ENCODE assay signal across 9 mouse cellular contexts in genomic region chr6:4488966-4489365, GRCm38 (mm10). TPM values are rescaled to one million over a fixed set of nuclear protein-coding genes. Genes with fewer than 3 reads are reported as not detected.
DNase-seq lines count a peak whose midpoint lies in the region; ATAC-seq and TF ChIP-seq lines count a peak whose summit lies in the region.
"Had no signal": no experiment of that assay in that cellular context is flagged by ENCODE, and none has a peak within 500 bp of the region (broad histone marks: within the 10 kb centered on the region; RNA-seq: fewer than 3 reads in every experiment).

No protein-coding gene starts in this region.

- no peaks in the 10 kb centered on the region for H3K36me3 ChIP-seq in heart, adult 2 months (ENCODE audit: control insufficient read depth, insufficient read depth, low read length)
- no peaks in the 10 kb centered on the region for H3K36me3 ChIP-seq in midbrain, embryonic 11.5 days (ENCODE audit: control insufficient read depth, insufficient read depth, low read length)
- no peaks in the 10 kb centered on the region for H3K36me3 ChIP-seq in midbrain, embryonic 15.5 days (replicated peaks)
- H3K36me3 ChIP-seq in intestine, embryonic 15.5 days, result no peaks in the 10 kb centered on the region
- no peaks in the 10 kb centered on the region for H3K36me3 ChIP-seq in stomach, embryonic 15.5 days

- H3K27me3 ChIP-seq in heart, adult 2 months (ENCODE audit: control insufficient read depth, insufficient read depth, low read length), result no peaks in the 10 kb centered on the region
- no peaks in the 10 kb centered on the region for H3K27me3 ChIP-seq in midbrain, embryonic 11.5 days (ENCODE audit: control insufficient read depth, insufficient read depth, low read length)
- H3K27me3 ChIP-seq in midbrain, embryonic 15.5 days (replicated peaks), result no peaks in the 10 kb centered on the region
- H3K27me3 ChIP-seq in intestine, embryonic 15.5 days (replicated peaks), result no peaks in the 10 kb centered on the region
- H3K27me3 ChIP-seq in stomach, embryonic 15.5 days (replicated peaks), result no peaks in the 10 kb centered on the region

- DNase-seq in heart, adult 2 months, result no peak
- DNase-seq in heart, postnatal 4 days, result no peak
- DNase-seq in midbrain, embryonic 11.5 days (ENCODE audit: low spot score, missing footprints), result peak; percentile 75
- no peak for DNase-seq in cerebellum, adult 9-11 months
- no peak for DNase-seq in gastrocnemius, postnatal 36 days
- DNase-seq: cerebellum, adult 11 months had no signal

- no peak for ATAC-seq in midbrain, embryonic 11.5 days (ENCODE audit: low FRiP score)
- ATAC-seq in midbrain, embryonic 15.5 days (replicated peaks), result no peak
- peak; percentile 14; the same call in 1 of the 2 replicates for ATAC-seq in intestine, embryonic 15.5 days
- ATAC-seq in stomach, embryonic 15.5 days (ENCODE audit: insufficient read depth, low FRiP score, low read depth), result no peak

- H3K4me2 ChIP-seq in midbrain, embryonic 11.5 days, result no peak overlapping the region
- no peak overlapping the region for H3K4me2 ChIP-seq in midbrain, embryonic 15.5 days
- peak overlapping the region; percentile 41 for H3K4me2 ChIP-seq in intestine, embryonic 15.5 days (replicated peaks)
- peak overlapping the region; percentile 43 for H3K4me2 ChIP-seq in stomach, embryonic 15.5 days

- 29% methylated on average over 1 of the region's 1 CpGs for WGBS in heart, adult 2 months
- 77% methylated on average over 1 of the region's 1 CpGs for WGBS in midbrain, embryonic 11.5 days
- 54% methylated on average over 1 of the region's 1 CpGs for WGBS in midbrain, embryonic 15.5 days
- 30% methylated on average over 1 of the region's 1 CpGs for WGBS in intestine, embryonic 15.5 days
- WGBS in stomach, embryonic 15.5 days, result 15% methylated on average over 1 of the region's 1 CpGs

- no peak for TF ChIP-seq POLR2A in heart, adult 2 months (IDR thresholded peaks at IDR 0.05; ENCODE audit: insufficient read depth, low read depth, low read length)

- no peak for TF ChIP-seq EP300 in heart, adult 2 months (IDR thresholded peaks at IDR 0.05; ENCODE audit: insufficient read depth, low read depth, low read length)

- no peak overlapping the region for H3K9ac ChIP-seq in heart, adult 2 months (ENCODE audit: low read depth, low read length)
- H3K9ac ChIP-seq in midbrain, embryonic 11.5 days (ENCODE audit: low read length), result no peak overlapping the region
- H3K9ac ChIP-seq in midbrain, embryonic 15.5 days, result no peak overlapping the region
- H3K9ac ChIP-seq in intestine, embryonic 15.5 days, result no peak overlapping the region
- H3K9ac ChIP-seq in stomach, embryonic 15.5 days, result no peak overlapping the region

- TF ChIP-seq CTCF in heart, adult 2 months (IDR thresholded peaks at IDR 0.05), result no peak

- no peaks in the 10 kb centered on the region; the same call in 1 of the 2 replicates for H3K4me1 ChIP-seq in heart, adult 2 months (ENCODE audit: control insufficient read depth, insufficient read depth, low read length)
- H3K4me1 ChIP-seq in midbrain, embryonic 11.5 days (ENCODE audit: control insufficient read depth, insufficient read depth, low read length), result no peaks in the 10 kb centered on the region; the same call in 1 of the 2 replicates
- peaks cover 2% of the 10 kb centered on the region; the same call in 1 of the 2 replicates for H3K4me1 ChIP-seq in midbrain, embryonic 15.5 days
- H3K4me1 ChIP-seq in intestine, embryonic 15.5 days (replicated peaks), result peaks cover 9% of the 10 kb centered on the region; the same call in 1 of the 2 replicates
- H3K4me1 ChIP-seq in stomach, embryonic 15.5 days, result 0 out of 2 replicates have a peak, but pooled peaks cover 5% of the 10 kb centered on the region

- intact Hi-C loops in heart, adult 2 months (cut with DNase I), result no loop called here
- intact Hi-C loops in gastrocnemius, postnatal 36 days (cut with DNase I), result no loop called here

- no peaks in the 10 kb centered on the region for H3K9me3 ChIP-seq in midbrain, embryonic 11.5 days (ENCODE audit: control insufficient read depth, low read length)
- no peaks in the 10 kb centered on the region for H3K9me3 ChIP-seq in midbrain, embryonic 15.5 days
- H3K9me3 ChIP-seq in intestine, embryonic 15.5 days, result no peaks in the 10 kb centered on the region
- H3K9me3 ChIP-seq in stomach, embryonic 15.5 days, result no peaks in the 10 kb centered on the region

- no peak overlapping the region; the same call in 1 of the 2 replicates for H3K4me3 ChIP-seq in heart, adult 2 months
- no peak overlapping the region for H3K4me3 ChIP-seq in midbrain, embryonic 11.5 days (ENCODE audit: low read depth, low read length)
- H3K4me3 ChIP-seq in midbrain, embryonic 15.5 days, result no peak overlapping the region
- no peak overlapping the region for H3K4me3 ChIP-seq in intestine, embryonic 15.5 days (replicated peaks)
- no peak overlapping the region for H3K4me3 ChIP-seq in stomach, embryonic 15.5 days (replicated peaks)

- peak overlapping the region; percentile 85 for H3K27ac ChIP-seq in heart, adult 2 months
- no peak overlapping the region for H3K27ac ChIP-seq in midbrain, embryonic 11.5 days (ENCODE audit: low read depth, low read length)
- no peak overlapping the region for H3K27ac ChIP-seq in midbrain, embryonic 15.5 days
- H3K27ac ChIP-seq in intestine, embryonic 15.5 days, result peak overlapping the region; percentile 90
- peak overlapping the region; percentile 88 for H3K27ac ChIP-seq in stomach, embryonic 15.5 days

- H3K79me2 ChIP-seq in heart, adult 2 months (replicated peaks; ENCODE audit: control insufficient read depth, insufficient read depth, low read length), result no peaks in the 10 kb centered on the region

RNA-seq across cellular contexts. Expression of gene Col1a2, which starts 15.6 kb away (rescaled TPM):
- total RNA-seq in heart, adult 2 months (2021), result 10 to 100 TPM; 60.1 to 88.9 TPM
- polyA plus RNA-seq in heart, adult 2 months (2012; rRNA removed), result 89.3 and 99.8 TPM in 2 replicates
- 100 to 1,000 TPM; 597 to 657 TPM for total RNA-seq in heart, postnatal 4 days (2021)
- polyA plus RNA-seq in midbrain, embryonic 11.5 days (2014; fragmentation: Nextera tagmentation; extraction: Ambion mirVana), result 142 and 144 TPM in 2 replicates
- polyA plus RNA-seq in midbrain, embryonic 15.5 days (2015; fragmentation: Nextera tagmentation; extraction: Ambion mirVana), result 89.0 and 101 TPM in 2 replicates
- polyA plus RNA-seq in intestine, embryonic 15.5 days (2015; fragmentation: Nextera tagmentation; extraction: Ambion mirVana), result 472 and 528 TPM in 2 replicates
- polyA plus RNA-seq in stomach, embryonic 15.5 days (2015; fragmentation: Nextera tagmentation; extraction: Ambion mirVana), result 740 and 755 TPM in 2 replicates
- total RNA-seq in gastrocnemius, postnatal 36 days (2021), result 100 to 1,000 TPM; 437 to 544 TPM

Comparison
In these comparisons a context has a peak if more than half of its experiments do, and no peak if none do; other contexts are left out.
1. H3K27ac ChIP-seq: peak in heart, adult 2 months (single experiment), intestine, embryonic 15.5 days (single experiment) and stomach, embryonic 15.5 days (single experiment); none in midbrain, embryonic 11.5 days (single experiment) and midbrain, embryonic 15.5 days (single experiment).
2. H3K4me2 ChIP-seq: peak in intestine, embryonic 15.5 days (single experiment) and stomach, embryonic 15.5 days (single experiment); none in midbrain, embryonic 11.5 days (single experiment) and midbrain, embryonic 15.5 days (single experiment).